Mouse (Mus musculus): Measurements from ENCODE around the gene Hoxd13. TPM values are rescaled to one million over a fixed set of nuclear protein-coding genes. Genes with fewer than 3 reads are reported as not detected.

The Hoxd13 gene
- polyA plus RNA-seq, 1 experiment, result not detected

DNA sequence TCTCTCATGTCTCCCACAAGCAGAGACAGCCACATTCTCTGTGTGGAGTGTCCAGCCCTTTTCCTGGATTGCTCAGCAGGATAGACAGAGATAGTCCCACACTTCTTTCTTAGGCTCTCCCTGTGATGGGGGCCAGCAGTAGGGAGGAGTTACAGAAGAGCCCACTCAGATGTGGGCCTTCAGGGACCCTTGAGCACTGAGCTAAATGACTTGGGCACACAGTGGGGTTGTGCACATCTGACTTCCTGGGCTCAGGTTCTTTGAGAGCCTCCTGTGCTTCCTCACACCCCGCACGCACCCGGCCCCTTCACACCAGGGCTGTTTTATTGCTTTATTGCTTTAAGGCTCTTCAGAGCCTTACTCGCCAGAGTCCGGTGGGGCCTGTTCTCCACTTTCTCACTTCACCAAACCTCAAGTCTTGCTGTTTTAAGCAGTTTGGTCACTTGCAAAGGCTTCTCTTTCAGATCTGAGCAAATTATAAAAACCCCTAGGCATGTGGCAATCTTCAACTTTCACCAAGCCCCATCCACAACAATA lies 52.9 kb downstream of the Hoxd13 start:
- DNase-seq (ENCODE audit: low read depth, low spot score), result no peak
- 19% methylated on average over 5 of the region's 5 CpGs for WGBS

Other genes starting within 250 kb of the Hoxd13 start
- gene Lnpk, start 88.9 kb upstream of the Hoxd13 start, polyA plus RNA-seq (2012; rRNA removed), result 3.3 and 3.7 TPM in 2 replicates
- gene Evx2, start 8.8 kb upstream of the Hoxd13 start, polyA plus RNA-seq (2012; rRNA removed), result not detected in 2 replicates
- not detected in 2 replicates for gene Hoxd12, start 6.7 kb downstream of the Hoxd13 start, polyA plus RNA-seq (2012; rRNA removed)
- not detected in 2 replicates for gene Hoxd11, start 11.2 kb downstream of the Hoxd13 start, polyA plus RNA-seq (2012; rRNA removed)
- not detected in 2 replicates for gene Hoxd10, start 23.6 kb downstream of the Hoxd13 start, polyA plus RNA-seq (2012; rRNA removed)
- 0.15 and 0.16 TPM in 2 replicates for gene Hoxd9, start 29.4 kb downstream of the Hoxd13 start, polyA plus RNA-seq (2012; rRNA removed)
- 0.78 and 0.92 TPM in 2 replicates for gene Hoxd8, start 36.3 kb downstream of the Hoxd13 start, polyA plus RNA-seq (2012; rRNA removed)
- gene Hoxd3, start 43.6 kb downstream of the Hoxd13 start, polyA plus RNA-seq (2012; rRNA removed), result 0.05 and 0.06 TPM in 2 replicates
- gene Hoxd4, start 43.6 kb downstream of the Hoxd13 start, polyA plus RNA-seq (2012; rRNA removed), result 2.0 and 2.4 TPM in 2 replicates
- gene Gm28230, start 58.4 kb downstream of the Hoxd13 start, polyA plus RNA-seq (2012; rRNA removed), result 0.38 and 0.45 TPM in 2 replicates
- gene Hoxd1, start 94.7 kb downstream of the Hoxd13 start, polyA plus RNA-seq (2012; rRNA removed), result not detected in 2 replicates
- gene Mtx2, start 157.5 kb downstream of the Hoxd13 start, polyA plus RNA-seq (2012; rRNA removed), result 34.3 and 43.9 TPM in 2 replicates

All from large intestine, adult 2 months (tissue).